Mouse (Mus musculus) liver (tissue): ENCODE measurements around the gene Paqr8.

Experiments used
- DNase-seq: peaks from one replicate; pipeline ENCODE4 v3.0.0-alpha.2; 2020; ENCODE audit warnings: mixed read lengths

Gene Paqr8

DNA sequence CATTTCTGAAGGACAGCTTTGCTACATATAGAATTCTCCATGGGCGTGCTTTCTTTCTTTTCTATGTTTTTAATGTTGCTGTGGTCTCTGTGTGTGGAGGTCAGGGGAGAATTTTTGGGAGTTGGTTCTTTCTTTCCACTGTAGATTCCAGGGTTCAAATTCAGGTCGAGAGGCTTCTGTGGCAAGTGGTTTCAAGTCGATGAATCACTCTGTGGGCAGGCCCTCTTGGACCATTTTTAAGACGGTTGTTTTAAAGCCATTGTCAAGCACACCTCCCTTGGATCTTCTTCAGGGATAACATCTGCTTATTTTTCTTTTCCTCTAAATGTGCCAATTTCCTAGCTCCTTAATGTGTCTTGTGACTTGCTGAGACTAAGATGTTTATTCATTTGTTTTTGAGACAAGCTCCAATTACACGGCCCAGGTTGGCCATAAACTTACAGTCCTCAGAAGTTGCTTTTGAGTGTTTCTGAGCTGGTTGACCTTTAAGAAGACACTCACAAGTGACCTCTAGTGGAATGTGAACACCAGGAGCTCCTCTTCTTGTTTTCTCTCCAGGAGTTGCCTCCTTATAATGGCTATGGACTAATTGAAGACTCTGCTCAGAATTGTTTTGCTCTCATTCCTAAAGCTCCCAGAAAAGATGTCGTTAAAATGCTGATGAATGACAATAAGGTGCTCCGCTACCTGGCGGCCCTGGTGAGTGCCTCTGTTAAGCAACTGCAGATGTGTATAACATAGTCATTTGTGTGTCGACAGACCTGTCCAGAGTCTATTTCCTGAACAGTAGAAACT, 84.1 kb downstream of the Paqr8 start:
- no peak for DNase-seq

DNA sequence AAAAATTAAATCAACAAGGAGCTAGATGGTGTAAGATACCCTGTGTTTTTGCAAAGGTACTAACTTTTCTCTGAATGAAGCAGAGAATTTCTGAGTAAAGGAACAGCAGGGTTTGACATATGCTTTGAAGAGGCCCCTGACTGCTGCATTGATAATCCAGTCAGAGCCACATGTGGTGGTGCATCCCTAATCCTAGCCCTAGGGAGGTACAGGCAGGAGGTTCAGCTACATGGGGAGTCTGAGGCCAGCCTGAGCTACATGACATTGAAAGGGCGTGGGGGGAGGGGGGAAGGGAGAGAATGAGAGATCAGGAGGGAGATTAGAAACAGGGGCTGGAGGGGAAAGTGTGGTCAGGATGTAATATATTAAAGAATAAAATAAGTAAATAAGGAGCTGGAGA, 90.1 kb downstream of the Paqr8 start:
- no peak for DNase-seq

DNA sequence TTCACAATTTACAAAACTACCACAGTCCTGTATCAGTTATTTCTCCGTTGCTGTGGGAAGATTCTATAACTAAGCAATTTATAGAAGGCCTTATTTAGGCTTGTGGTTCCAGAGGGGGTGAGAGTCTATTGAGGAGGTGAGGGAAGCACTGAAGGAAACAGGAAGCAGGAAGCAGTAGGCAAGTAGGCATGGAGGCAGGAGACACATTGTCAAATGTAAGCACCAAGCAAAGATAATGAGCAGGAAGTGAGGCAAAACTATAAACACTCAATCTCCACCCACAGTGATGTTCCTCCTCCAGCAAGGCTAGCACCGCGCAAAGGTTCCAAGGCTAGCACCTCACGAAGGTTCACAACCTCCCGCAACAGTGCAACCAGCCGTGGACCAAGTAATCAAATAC, 91.4 kb downstream of the Paqr8 start:
- DNase-seq, result no peak

DNA sequence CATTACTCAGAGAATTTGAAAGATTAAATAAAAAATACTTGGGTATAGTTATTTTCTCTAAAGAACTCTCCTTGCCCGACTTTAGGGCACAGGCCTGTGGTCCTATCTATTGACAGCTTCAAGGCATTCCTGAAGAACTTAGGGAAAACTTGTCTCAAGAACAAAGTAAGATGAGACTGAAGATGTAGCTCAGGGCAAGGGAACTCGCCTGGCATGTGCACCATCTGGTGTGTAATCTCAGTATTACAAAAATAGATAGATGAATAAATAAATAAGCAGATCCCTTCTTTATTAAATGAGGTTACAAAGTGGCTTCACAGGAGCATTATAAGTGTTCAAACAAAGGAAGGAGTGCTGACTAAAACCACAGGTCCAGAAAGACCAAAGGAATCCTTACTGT, 93.7 kb downstream of the Paqr8 start:
- DNase-seq, result no peak

DNA sequence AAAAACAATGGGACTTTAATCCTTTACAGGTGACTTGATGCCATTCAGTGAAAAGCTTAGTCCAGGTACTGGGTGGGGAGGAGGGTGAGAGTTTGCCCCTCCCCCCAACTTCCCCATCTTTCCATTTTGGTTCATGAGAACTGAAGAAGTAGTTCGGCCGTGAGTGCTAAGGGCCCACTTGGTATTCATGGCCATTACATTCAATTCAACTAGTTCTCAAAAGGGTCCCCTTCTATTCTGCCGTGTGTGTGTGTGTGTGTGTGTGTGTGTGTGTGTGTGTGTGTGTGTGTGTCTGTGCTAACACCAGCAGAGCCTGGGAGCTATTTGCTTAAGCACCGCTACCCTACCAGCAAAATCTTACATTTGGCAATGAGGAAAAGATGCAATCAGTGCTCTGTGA, 94.2 kb downstream of the Paqr8 start:
- DNase-seq, result no peak

DNA sequence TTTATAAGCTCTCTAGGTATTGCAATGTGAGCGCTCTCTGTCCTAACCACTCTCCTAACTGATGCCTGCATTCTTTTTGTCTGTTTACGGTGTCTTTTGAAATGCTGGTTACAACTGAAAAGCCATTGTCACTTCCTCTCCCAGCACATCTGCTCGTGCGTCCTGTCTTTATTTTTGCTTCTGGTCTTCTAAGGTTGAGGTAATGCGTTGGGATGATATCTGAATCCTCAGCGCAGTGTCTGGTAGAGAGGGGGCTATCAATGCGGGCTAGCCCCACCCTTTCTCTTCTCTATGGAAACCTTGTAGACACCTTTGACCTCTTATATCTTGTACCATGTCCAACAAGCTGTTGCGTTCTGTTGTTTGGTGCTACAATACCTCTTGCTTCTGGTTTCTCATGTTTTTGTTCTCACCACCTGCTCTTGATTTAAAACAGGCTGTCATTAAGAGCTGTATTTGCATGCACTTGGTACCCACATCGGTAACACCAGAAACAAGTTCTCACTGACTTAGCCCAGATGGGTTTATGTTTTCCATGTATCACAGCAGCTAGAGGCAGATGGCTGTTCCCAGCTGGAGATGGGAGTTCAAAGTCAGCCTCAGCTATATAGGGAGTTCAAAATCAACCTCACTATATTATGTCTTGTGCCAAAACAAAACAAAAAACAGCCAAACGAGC, 96.1 kb downstream of the Paqr8 start:
- DNase-seq, result no peak
